Mouse (Mus musculus) CH12.LX (cell line): Measurements from ENCODE around the gene Gm43552.
A peak's percentile ranks its signal among the peaks of the same experiment; 100 is the strongest.

Experiments used
- BHLHE40 ChIP-seq: IDR thresholded peaks from 2 replicates; pipeline ENCODE4 v1.6.1; 2011; ENCODE audit warnings: mild to moderate bottlenecking, low read depth, low read length, improper control_type of control experiment
- CHD2 ChIP-seq: IDR thresholded peaks from 2 replicates; pipeline ENCODE4 v1.6.1; 2011; ENCODE audit warnings: low read length, improper control_type of control experiment
- CTCF ChIP-seq, 2 experiments: IDR thresholded peaks in 1 of 2; conservative IDR thresholded peaks in 1 of 2; 2 replicates each; pipeline ENCODE4 v1.5.1; 2011 to 2012; ENCODE audit warnings: low read depth in 2 of 2, low read length in 2 of 2, improper control_type of control experiment in 1 of 2, inconsistent platforms in 1 of 2, mild to moderate bottlenecking in 1 of 2, moderate library complexity in 1 of 2
- EP300 ChIP-seq: IDR thresholded peaks from 2 replicates; pipeline ENCODE4 v1.6.1; 2011; ENCODE audit warnings: low read length, improper control_type of control experiment
- JUND ChIP-seq: conservative IDR thresholded peaks from 2 replicates; pipeline ENCODE4 v1.6.1; 2011; ENCODE audit warnings: low read depth, low read length, improper control_type of control experiment
- KAT2A ChIP-seq: IDR thresholded peaks from 2 replicates; pipeline ENCODE4 v1.6.1; 2012; ENCODE audit warnings: low read length, improper control_type of control experiment, inconsistent platforms; ENCODE audit not compliant: insufficient replicate concordance
- MAFK ChIP-seq: IDR thresholded peaks from 2 replicates; pipeline ENCODE4 v1.6.1; 2011; ENCODE audit warnings: low read length, improper control_type of control experiment; ENCODE audit not compliant: insufficient replicate concordance
- MAX ChIP-seq: IDR thresholded peaks from 2 replicates; pipeline ENCODE4 v1.6.1; 2011; ENCODE audit warnings: low read length, improper control_type of control experiment
- POLR2A ChIP-seq: IDR thresholded peaks from 2 replicates; pipeline ENCODE4 v1.6.1; 2011; ENCODE audit warnings: low read depth, mild to moderate bottlenecking, improper control_type of control experiment, low read length
- RAD21 ChIP-seq: IDR thresholded peaks from 2 replicates; pipeline ENCODE4 v1.6.1; 2011; ENCODE audit warnings: low read depth, mild to moderate bottlenecking, low read length, improper control_type of control experiment, moderate library complexity
- SMC3 ChIP-seq: IDR thresholded peaks from 2 replicates; pipeline ENCODE4 v1.6.1; 2011; ENCODE audit warnings: low read depth, low read length, improper control_type of control experiment
- ZNF384 ChIP-seq: IDR thresholded peaks from 2 replicates; pipeline ENCODE4 v1.6.1; 2012; ENCODE audit warnings: low read depth, low read length, improper control_type of control experiment, inconsistent platforms

DNA sequence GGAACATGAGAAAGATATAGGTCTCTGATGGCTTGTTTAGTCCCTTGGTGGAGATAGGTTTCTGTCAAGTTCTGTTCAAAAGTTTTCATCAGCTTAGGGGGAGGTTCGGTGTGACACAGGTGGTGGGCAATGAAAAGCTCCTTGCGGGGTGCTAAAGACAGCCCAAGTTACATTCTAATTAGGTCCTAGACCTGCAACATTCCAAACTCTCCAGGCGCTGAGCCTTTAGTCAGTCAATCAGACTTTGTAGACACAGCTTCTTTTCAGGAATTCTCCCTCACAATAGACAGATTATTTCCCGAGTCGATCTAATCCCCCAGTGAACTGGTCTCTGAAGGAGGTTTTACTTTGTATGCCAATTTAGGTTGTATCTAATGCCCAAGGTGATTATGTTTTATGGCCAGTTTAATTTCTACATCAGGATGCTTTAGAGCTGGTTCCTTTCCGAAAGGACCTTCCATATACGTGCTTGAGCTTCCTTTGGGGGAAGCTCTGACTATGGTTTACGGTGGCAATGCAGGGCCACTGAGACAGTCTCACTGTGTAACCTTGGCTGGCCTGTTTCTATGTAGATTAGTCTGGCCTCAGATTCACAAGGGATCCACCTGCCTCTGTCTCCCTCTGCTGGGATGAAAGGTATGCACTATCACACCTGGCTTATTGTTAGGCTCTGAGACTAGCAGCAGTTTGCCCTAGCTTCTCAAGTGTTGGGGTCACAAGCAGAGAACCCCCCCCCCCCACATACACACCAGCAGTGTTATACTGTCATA lies 33.2 kb upstream of the Gm43552 start:
- TF ChIP-seq CTCF (conservative IDR thresholded peaks at IDR 0.05 in 1 of 2, IDR thresholded peaks at IDR 0.05 in 1 of 2; ENCODE audit: low read depth in 2 of 2, low read length in 2 of 2) (peak; percentile 7 to 75; a peak in 2 of 4 replicates), JUND (no peak), SMC3 (peak; percentile 87), RAD21 (peak; percentile 79), POLR2A (no peak), ZNF384 (no peak), MAX (no peak), KAT2A (no peak), EP300 (no peak), BHLHE40 (no peak), MAFK (no peak), CHD2 (no peak)
